Mouse (Mus musculus): ENCODE data around the gene Lrmda.

Gene Lrmda

GRCm38 (mm10) chr14:22679008-22679704 lies 659.6 kb downstream of the Lrmda start:
- ATAC-seq (ENCODE audit: insufficient number of reproducible peaks, low FRiP score, low TSS enrichment) = no peak

GRCm38 (mm10) chr14:22679705-22680643 lies 660.5 kb downstream of the Lrmda start:
- no peak for ATAC-seq (ENCODE audit: insufficient number of reproducible peaks, low FRiP score, low TSS enrichment)

GRCm38 (mm10) chr14:22686886-22687285 lies 667.4 kb downstream of the Lrmda start:
- no peak for ATAC-seq (ENCODE audit: insufficient number of reproducible peaks, low FRiP score, low TSS enrichment)

GRCm38 (mm10) chr14:22688399-22688798 lies 668.9 kb downstream of the Lrmda start:
- ATAC-seq (ENCODE audit: insufficient number of reproducible peaks, low FRiP score, low TSS enrichment) = no peak

GRCm38 (mm10) chr14:22695448-22695847 lies 675.9 kb downstream of the Lrmda start:
- ATAC-seq (ENCODE audit: insufficient number of reproducible peaks, low FRiP score, low TSS enrichment) = no peak

GRCm38 (mm10) chr14:22695931-22696365 lies 676.4 kb downstream of the Lrmda start:
- ATAC-seq (ENCODE audit: insufficient number of reproducible peaks, low FRiP score, low TSS enrichment) = no peak

- ATAC-seq (ENCODE audit: insufficient number of reproducible peaks, low FRiP score, low TSS enrichment) = no peak
Observed at GRCm38 (mm10) chr14:22700236-22700635, 680.7 kb downstream of the Lrmda start.

GRCm38 (mm10) chr14:22700690-22701089 lies 681.2 kb downstream of the Lrmda start:
- ATAC-seq (ENCODE audit: insufficient number of reproducible peaks, low FRiP score, low TSS enrichment) = no peak

- ATAC-seq (ENCODE audit: insufficient number of reproducible peaks, low FRiP score, low TSS enrichment) = no peak
Observed at GRCm38 (mm10) chr14:22707958-22708701, 688.6 kb downstream of the Lrmda start.

- ATAC-seq (ENCODE audit: insufficient number of reproducible peaks, low FRiP score, low TSS enrichment) = no peak
Observed at GRCm38 (mm10) chr14:22710071-22710661, 690.7 kb downstream of the Lrmda start.

- no peak for ATAC-seq (ENCODE audit: insufficient number of reproducible peaks, low FRiP score, low TSS enrichment)
Observed at GRCm38 (mm10) chr14:22712388-22712787, 692.9 kb downstream of the Lrmda start.

GRCm38 (mm10) chr14:22715581-22716378 lies 696.3 kb downstream of the Lrmda start:
- no peak for ATAC-seq (ENCODE audit: insufficient number of reproducible peaks, low FRiP score, low TSS enrichment)

GRCm38 (mm10) chr14:22719968-22720367 lies 700.5 kb downstream of the Lrmda start:
- no peak for ATAC-seq (ENCODE audit: insufficient number of reproducible peaks, low FRiP score, low TSS enrichment)

- ATAC-seq (ENCODE audit: insufficient number of reproducible peaks, low FRiP score, low TSS enrichment) = no peak
Observed at GRCm38 (mm10) chr14:22721845-22722244, 702.3 kb downstream of the Lrmda start.

- no peak for ATAC-seq (ENCODE audit: insufficient number of reproducible peaks, low FRiP score, low TSS enrichment)
Observed at GRCm38 (mm10) chr14:22727548-22727947, 708.0 kb downstream of the Lrmda start.

- no peak for ATAC-seq (ENCODE audit: insufficient number of reproducible peaks, low FRiP score, low TSS enrichment)
Observed at GRCm38 (mm10) chr14:22728611-22729223, 709.2 kb downstream of the Lrmda start.

- ATAC-seq (ENCODE audit: insufficient number of reproducible peaks, low FRiP score, low TSS enrichment) = no peak
Observed at GRCm38 (mm10) chr14:22738603-22739002, 719.1 kb downstream of the Lrmda start.

GRCm38 (mm10) chr14:22742527-22742926 lies 723.0 kb downstream of the Lrmda start:
- no peak for ATAC-seq (ENCODE audit: insufficient number of reproducible peaks, low FRiP score, low TSS enrichment)

- ATAC-seq (ENCODE audit: insufficient number of reproducible peaks, low FRiP score, low TSS enrichment) = no peak
Observed at GRCm38 (mm10) chr14:22743264-22743663, 723.8 kb downstream of the Lrmda start.

Measured in cerebellum, adult (tissue).